Mouse (Mus musculus) forebrain, embryonic 15.5 days (tissue): Measurements from ENCODE around the gene Efna1. TPM values are rescaled to one million over a fixed set of nuclear protein-coding genes. Genes with fewer than 3 reads are reported as not detected.

ENCODE experiments used
- ATAC-seq: fragments of 200-750 bp; cut with Nextera tagmentation; replicated peaks from 2 replicates; pipeline ENCODE4 v1.8.0; 2017; ENCODE audit warnings: mild to moderate bottlenecking, moderate TSS enrichment, moderate library complexity
- H3K27ac ChIP-seq: fragments of 300-500 bp; sonication (generic); replicated peaks from 2 replicates; pipeline ENCODE4 v1.5.1; 2015; ENCODE audit warnings: mild to moderate bottlenecking, inconsistent platforms
- H3K27me3 ChIP-seq: fragments of 300-500 bp; sonication (generic); 2 replicates; pipeline ENCODE4 v1.6.1; 2015; ENCODE audit warnings: inconsistent platforms
- H3K36me3 ChIP-seq: fragments of 300-500 bp; sonication (generic); 2 replicates; pipeline ENCODE4 v1.6.1; 2015; ENCODE audit warnings: mild to moderate bottlenecking, inconsistent platforms
- H3K4me1 ChIP-seq: fragments of 300-500 bp; sonication (generic); 2 replicates; pipeline ENCODE4 v1.6.1; 2015; ENCODE audit warnings: inconsistent platforms
- H3K4me2 ChIP-seq: fragments of 300-500 bp; sonication (generic); replicated peaks from 2 replicates; pipeline ENCODE4 v1.6.1; 2015; ENCODE audit warnings: mild to moderate bottlenecking, inconsistent platforms
- H3K4me3 ChIP-seq: fragments of 300-500 bp; sonication (generic); 2 replicates; pipeline ENCODE4 v1.5.1; 2015; ENCODE audit warnings: mild to moderate bottlenecking, inconsistent platforms
- H3K9ac ChIP-seq: fragments of 300-500 bp; sonication (generic); replicated peaks from 2 replicates; pipeline ENCODE4 v1.6.1; 2015; ENCODE audit warnings: mild to moderate bottlenecking, inconsistent platforms
- H3K9me3 ChIP-seq: fragments of 300-500 bp; sonication (generic); 2 replicates; pipeline ENCODE4 v1.6.1; 2016; ENCODE audit warnings: inconsistent platforms
- WGBS: fragments of 180-500 bp; shearing (Covaris S2); methylation state at CpG from one replicate; pipeline ENCODE4 v1.1.7; 2015; ENCODE audit warnings: mixed read lengths; 5-methylcytosine and 5-hydroxymethylcytosine counted together
- polyA plus RNA-seq: library from polyadenylated mRNA; unstranded; fragments of >200 nt; fragmentation: Nextera tagmentation; extraction: Ambion mirVana; gene quantifications from 2 replicates; pipeline ENCODE4 v1.2.1, GENCODE M21; 2015

Gene Efna1
- polyA plus RNA-seq, 1 experiment from 2014 or later, result 9.2 TPM

DNA sequence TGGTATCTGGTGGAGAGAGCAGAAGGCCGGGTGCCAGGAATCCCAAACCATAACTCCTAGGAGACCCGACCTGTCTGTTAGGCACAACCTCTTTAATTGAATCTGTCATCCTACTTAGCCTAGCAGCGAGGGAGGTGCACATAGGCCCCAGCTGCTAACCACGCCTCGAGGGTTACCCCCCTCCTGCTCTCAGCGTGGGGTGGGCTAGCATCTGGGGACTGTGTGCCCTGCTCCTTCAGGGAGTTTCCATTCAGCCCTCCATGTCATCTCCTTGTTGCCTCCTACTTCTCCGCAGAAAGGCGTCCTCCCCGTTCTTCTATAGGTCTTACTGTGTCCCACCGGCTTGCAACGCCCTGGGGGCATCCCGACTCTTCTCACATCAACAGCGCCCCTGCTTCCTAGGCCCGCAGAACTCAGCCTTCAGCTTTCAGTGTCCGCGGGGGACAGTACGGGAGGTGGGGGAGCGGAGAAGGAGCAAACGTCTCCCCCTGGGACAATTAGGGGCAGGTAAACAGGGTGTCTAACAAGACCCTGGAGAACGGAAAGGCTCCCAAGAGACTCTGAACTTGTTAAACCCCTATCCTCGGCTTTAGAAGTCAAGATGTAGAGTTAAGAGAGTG is 38.1 kb upstream of the Efna1 start:
- Histone ChIP-seq H3K4me2 (peak overlapping the region; percentile 93), H3K27me3 (peaks cover 32% of the 10 kb centered on the region), H3K4me1 (peaks cover 77% of the 10 kb centered on the region), H3K9ac (peak overlapping the region; percentile 79), H3K27ac (peak overlapping the region; percentile 90), H3K4me3 (peak overlapping the region; percentile 65), H3K36me3 (0 out of 2 replicates have a peak, but pooled peaks cover 3% of the 10 kb centered on the region), H3K9me3 (no peaks in the 10 kb centered on the region)
- ATAC-seq, result no peak
- 10% methylated on average over 21 of the region's 21 CpGs for WGBS

GRCm38 (mm10) chr3:89318316-89318715 is 37.4 kb upstream of the Efna1 start:
- Histone ChIP-seq H3K9me3 (no peaks in the 10 kb centered on the region), H3K27me3 (peaks cover 32% of the 10 kb centered on the region), H3K4me2 (no peak overlapping the region), H3K4me3 (no peak overlapping the region), H3K27ac (no peak overlapping the region), H3K36me3 (0 out of 2 replicates have a peak, but pooled peaks cover 4% of the 10 kb centered on the region), H3K9ac (no peak overlapping the region), H3K4me1 (peaks cover 77% of the 10 kb centered on the region)
- ATAC-seq, result no peak
- 75% methylated on average over 8 of the region's 8 CpGs for WGBS

DNA sequence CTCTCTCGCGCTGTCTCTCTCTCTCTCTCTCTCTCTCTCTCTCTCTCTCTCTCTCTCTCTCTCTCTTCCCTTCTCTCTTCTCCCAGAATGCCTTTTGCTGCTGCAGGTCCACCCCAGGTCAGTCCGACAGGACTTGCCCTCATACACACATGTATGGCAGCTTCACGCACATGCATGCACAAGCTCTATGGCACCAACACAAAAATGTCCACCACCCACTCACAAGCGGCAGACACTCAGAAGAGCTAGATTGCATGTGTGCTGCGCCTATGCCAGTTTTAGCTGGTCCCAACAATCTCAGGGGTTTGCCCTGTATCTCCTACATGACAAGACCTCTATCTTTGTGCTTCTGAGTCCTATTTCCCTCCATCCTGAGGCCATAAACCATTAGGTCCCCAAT is 36.3 kb upstream of the Efna1 start:
- no peak for ATAC-seq
- Histone ChIP-seq H3K9ac (no peak overlapping the region), H3K27ac (no peak overlapping the region), H3K9me3 (no peaks in the 10 kb centered on the region), H3K4me2 (peak overlapping the region; percentile 46; the same call in 1 of the 2 replicates), H3K27me3 (peaks cover 32% of the 10 kb centered on the region), H3K4me3 (no peak overlapping the region), H3K36me3 (0 out of 2 replicates have a peak, but pooled peaks cover 4% of the 10 kb centered on the region), H3K4me1 (peaks cover 70% of the 10 kb centered on the region)
- WGBS, result 59% methylated on average over 6 of the region's 6 CpGs

DNA sequence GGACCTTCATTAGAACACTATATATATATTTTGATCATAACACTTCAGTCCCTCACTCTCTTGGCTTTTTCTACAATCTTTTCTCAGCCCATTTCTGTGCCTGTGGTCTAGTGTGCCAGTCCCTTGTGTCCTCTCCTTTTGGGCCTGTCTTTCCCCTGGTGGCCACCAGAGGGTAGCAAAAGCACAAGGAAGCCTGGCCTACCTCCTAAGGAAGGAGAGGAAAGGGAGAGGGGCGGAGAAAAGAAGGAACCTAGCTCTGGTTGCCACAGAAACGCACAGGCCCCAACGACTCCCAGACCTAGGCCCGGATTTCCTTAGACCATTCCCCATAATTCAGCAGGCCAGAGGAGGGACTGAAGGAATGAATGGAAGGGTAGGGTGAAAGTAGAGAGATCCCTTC is 35.9 kb upstream of the Efna1 start:
- Histone ChIP-seq H3K4me3 (0 out of 2 replicates have a peak overlapping the region, but pooled peaks have one; percentile 8), H3K4me1 (peaks cover 66% of the 10 kb centered on the region), H3K27me3 (peaks cover 32% of the 10 kb centered on the region), H3K36me3 (0 out of 2 replicates have a peak, but pooled peaks cover 4% of the 10 kb centered on the region), H3K4me2 (peak overlapping the region; percentile 46), H3K9me3 (no peaks in the 10 kb centered on the region), H3K9ac (no peak overlapping the region), H3K27ac (no peak overlapping the region)
- ATAC-seq, result peak; percentile 44
- WGBS, result 3% methylated on average over 4 of the region's 4 CpGs

GRCm38 (mm10) chr3:89315930-89316831 is 35.2 kb upstream of the Efna1 start:
- WGBS, result 4% methylated on average over 39 of the region's 40 CpGs
- Histone ChIP-seq H3K27ac (no peak overlapping the region), H3K27me3 (peaks cover 32% of the 10 kb centered on the region), H3K4me1 (peaks cover 59% of the 10 kb centered on the region), H3K9ac (0 out of 2 replicates have a peak overlapping the region, but pooled peaks have one; percentile 7), H3K9me3 (no peaks in the 10 kb centered on the region), H3K4me2 (peak overlapping the region; percentile 46), H3K4me3 (peak overlapping the region; percentile 26), H3K36me3 (0 out of 2 replicates have a peak, but pooled peaks cover 4% of the 10 kb centered on the region)
- ATAC-seq, result peak; percentile 3; the same call in 1 of the 2 replicates

DNA sequence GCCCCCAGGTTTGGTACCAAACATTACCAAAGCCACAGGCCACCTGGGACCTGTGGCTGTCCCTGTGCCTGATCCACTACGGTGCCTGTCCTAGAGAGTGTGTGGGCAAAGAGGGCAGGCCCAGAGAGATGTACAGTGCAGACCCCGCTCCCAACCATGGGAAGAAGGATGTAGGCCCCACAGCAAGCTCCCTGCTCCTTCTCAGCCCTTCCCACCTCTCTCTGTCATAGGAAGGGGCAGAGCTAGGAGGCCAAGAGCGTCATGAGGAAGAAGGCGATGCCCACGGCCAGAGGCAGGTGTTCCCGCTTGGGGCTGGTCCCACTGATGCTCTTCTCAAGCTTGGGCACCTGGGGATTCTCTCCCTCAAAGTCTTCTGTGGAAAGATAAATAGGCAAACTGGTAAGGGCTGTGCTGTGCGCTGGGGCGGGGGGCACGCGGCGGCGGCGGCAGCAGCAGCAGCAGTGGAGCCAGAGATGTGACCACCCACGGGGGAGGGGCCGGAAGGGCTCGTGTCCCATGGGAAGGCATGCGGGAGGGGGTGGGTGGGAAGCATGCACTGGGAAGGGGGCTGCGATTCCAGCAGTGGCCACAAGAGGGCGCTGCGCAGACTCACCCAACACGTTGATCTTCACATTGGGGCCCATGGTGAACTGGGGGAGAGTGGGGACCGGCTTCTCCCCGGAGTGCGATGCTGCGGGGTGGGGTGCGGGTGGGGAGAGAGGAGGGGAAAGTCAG is 34.4 kb upstream of the Efna1 start:
- peaks cover 51% of the 10 kb centered on the region for H3K4me1 ChIP-seq
- WGBS, result 5% methylated on average over 25 of the region's 26 CpGs
- peak overlapping the region; percentile 46 for H3K4me2 ChIP-seq
- H3K27ac ChIP-seq, result no peak overlapping the region
- peak overlapping the region; percentile 17; the same call in 1 of the 2 replicates for H3K9ac ChIP-seq
- H3K27me3 ChIP-seq, result peaks cover 24% of the 10 kb centered on the region
- H3K36me3 ChIP-seq, result 0 out of 2 replicates have a peak, but pooled peaks cover 4% of the 10 kb centered on the region
- H3K4me3 ChIP-seq, result peak overlapping the region; percentile 26
- no peaks in the 10 kb centered on the region for H3K9me3 ChIP-seq
- ATAC-seq, result 0 out of 2 replicates have a peak, but pooled peaks have one; percentile 4

DNA sequence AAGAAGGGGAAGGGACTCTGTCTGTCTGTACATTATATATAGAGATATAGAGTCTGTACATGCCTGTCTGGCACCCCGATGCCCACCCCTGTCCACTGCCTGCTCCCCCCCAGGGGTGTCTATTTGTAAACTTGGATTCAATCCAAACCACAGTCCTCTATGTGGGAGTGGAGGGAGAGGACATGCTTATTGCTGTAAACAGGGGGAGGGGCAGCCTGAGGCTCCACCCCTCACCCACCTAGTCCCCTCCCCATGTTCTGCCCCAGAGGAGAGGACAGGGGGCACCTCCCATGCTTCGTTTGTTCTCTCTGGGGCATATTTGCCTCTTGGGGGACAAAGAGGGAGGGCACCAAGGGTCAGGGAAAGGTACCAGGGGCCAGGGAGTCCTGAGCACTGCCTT is 33.8 kb upstream of the Efna1 start:
- Histone ChIP-seq H3K4me2 (0 out of 2 replicates have a peak overlapping the region, but pooled peaks have one; percentile 46), H3K4me3 (no peak overlapping the region), H3K9me3 (no peaks in the 10 kb centered on the region), H3K27me3 (peaks cover 24% of the 10 kb centered on the region), H3K27ac (no peak overlapping the region), H3K9ac (peak overlapping the region; percentile 17; the same call in 1 of the 2 replicates), H3K4me1 (peaks cover 45% of the 10 kb centered on the region), H3K36me3 (0 out of 2 replicates have a peak, but pooled peaks cover 4% of the 10 kb centered on the region)
- WGBS, result 29% methylated on average over 2 of the region's 2 CpGs
- no peak for ATAC-seq

DNA sequence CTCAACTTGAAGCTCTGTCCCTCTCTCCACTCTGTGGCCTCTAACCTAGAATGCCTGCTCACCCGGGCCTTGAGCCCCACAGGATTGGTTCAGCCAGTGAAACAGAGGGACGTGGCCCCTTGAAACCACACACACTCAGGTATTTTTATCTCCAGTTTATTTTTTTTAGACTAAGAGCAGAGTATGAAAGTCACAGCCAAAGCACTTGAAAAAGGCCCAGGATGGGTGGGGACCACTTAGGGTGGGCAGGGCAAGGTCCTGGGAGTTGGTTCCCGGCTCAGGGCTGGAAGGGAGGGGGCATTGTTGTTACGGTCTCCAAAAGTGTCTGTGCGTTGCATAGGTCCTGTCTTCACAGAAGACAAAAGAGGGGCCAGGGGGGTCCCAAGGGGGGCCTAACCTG is 33.4 kb upstream of the Efna1 start:
- peaks cover 20% of the 10 kb centered on the region for H3K27me3 ChIP-seq
- H3K4me3 ChIP-seq, result no peak overlapping the region
- no peak overlapping the region for H3K9ac ChIP-seq
- no peak for ATAC-seq
- H3K4me2 ChIP-seq, result no peak overlapping the region
- H3K27ac ChIP-seq, result no peak overlapping the region
- peaks cover 41% of the 10 kb centered on the region for H3K4me1 ChIP-seq
- no peaks in the 10 kb centered on the region for H3K9me3 ChIP-seq
- 0 out of 2 replicates have a peak, but pooled peaks cover 4% of the 10 kb centered on the region for H3K36me3 ChIP-seq
- WGBS, result 74% methylated on average over 5 of the region's 5 CpGs

DNA sequence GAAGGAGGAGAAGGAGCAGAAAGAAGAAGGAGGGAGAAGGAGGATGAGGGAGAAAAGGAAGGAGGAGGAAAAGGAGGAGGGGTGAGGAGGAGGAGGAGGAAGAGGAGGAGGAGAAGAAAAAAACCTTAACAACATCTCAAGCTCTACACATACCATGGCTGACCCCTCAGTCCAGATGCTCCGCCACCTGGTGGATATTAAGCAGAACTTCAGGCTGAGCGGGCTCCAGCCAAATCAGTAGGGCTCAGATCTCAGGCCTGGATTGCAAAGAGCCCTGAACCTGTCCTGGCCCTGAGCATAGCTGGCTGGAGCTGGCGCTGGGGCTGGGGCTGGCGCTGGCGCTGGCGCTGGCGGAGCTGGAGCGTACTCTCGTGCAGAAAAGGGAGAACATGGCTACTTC is 27.1 kb upstream of the Efna1 start:
- Histone ChIP-seq H3K9ac (no peak overlapping the region), H3K4me2 (no peak overlapping the region), H3K27ac (no peak overlapping the region), H3K9me3 (no peaks in the 10 kb centered on the region), H3K4me3 (no peak overlapping the region), H3K27me3 (no peaks in the 10 kb centered on the region), H3K4me1 (no peaks in the 10 kb centered on the region), H3K36me3 (no peaks in the 10 kb centered on the region)
- ATAC-seq, result peak; percentile 78
- 0% methylated on average over 9 of the region's 9 CpGs for WGBS

DNA sequence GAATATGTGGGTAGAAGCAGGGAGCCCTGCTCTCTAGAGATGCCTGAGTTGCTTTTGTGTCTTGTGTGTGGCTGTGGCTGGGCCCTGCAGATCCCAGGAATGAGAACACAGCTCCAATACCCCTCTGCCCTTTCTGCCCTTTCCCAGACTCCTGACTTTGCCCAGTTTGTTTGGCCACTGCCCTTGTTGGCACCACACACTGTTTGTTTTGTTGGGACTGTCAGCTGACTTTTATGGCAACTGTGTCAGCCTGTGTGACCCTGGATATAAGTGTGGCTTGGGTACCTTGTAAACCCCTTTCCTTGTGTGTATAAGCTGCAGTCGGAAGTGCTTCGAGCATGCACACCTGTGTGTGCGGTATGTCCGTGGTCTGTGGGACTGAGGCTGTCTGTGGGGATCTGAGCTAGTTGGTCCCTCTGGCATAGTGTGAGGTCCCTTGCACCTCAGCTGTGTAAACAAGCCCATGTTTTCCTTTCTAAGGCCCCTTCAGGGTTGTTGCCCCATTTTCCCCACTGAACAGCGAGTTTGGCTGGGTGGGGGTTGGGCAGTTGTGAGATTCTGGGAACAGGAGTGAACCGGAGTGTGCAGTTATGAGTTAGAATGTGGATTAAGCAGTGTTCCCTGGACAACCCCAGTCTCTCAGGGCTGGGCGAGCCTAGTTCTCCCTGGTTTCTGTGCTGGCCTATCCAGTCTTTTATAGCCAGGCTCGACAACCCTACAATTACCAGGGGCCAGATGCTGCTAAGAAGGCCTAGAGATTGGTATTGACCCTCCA is 24.8 kb upstream of the Efna1 start:
- 82% methylated on average over 8 of the region's 8 CpGs for WGBS
- Histone ChIP-seq H3K4me1 (no peaks in the 10 kb centered on the region), H3K9me3 (no peaks in the 10 kb centered on the region), H3K9ac (no peak overlapping the region), H3K27ac (no peak overlapping the region), H3K4me3 (no peak overlapping the region), H3K36me3 (no peaks in the 10 kb centered on the region), H3K27me3 (no peaks in the 10 kb centered on the region), H3K4me2 (no peak overlapping the region)
- no peak for ATAC-seq

DNA sequence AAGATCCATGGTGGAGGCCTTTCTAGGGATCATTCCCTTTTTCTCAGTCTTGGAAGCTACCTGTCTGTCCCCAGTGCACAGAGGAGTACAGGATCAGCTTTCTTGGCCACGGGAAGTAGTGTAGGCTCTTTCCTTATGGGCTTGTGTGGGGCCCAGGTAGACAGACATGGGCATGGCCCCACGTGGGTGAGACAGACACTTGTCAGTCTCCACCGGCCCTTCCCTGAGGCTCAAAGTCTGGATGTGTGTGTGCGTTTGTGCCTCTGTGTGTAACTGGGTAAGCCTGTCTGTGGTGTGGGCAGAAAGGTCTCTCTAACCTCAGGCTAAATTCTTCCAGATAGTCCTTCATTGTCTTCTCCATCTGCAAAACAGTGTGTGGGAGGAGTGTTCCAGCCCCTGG is 24.2 kb upstream of the Efna1 start:
- ATAC-seq, result no peak
- H3K4me1 ChIP-seq, result no peaks in the 10 kb centered on the region
- 76% methylated on average over 4 of the region's 4 CpGs for WGBS
- H3K4me3 ChIP-seq, result no peak overlapping the region
- 0 out of 2 replicates have a peak, but pooled peaks cover 4% of the 10 kb centered on the region for H3K27me3 ChIP-seq
- H3K27ac ChIP-seq, result no peak overlapping the region
- no peak overlapping the region for H3K4me2 ChIP-seq
- no peaks in the 10 kb centered on the region for H3K9me3 ChIP-seq
- no peaks in the 10 kb centered on the region for H3K36me3 ChIP-seq
- H3K9ac ChIP-seq, result no peak overlapping the region
